Mouse (Mus musculus): ENCODE measurements around the gene Trit1.

Trit1 gene

DNA sequence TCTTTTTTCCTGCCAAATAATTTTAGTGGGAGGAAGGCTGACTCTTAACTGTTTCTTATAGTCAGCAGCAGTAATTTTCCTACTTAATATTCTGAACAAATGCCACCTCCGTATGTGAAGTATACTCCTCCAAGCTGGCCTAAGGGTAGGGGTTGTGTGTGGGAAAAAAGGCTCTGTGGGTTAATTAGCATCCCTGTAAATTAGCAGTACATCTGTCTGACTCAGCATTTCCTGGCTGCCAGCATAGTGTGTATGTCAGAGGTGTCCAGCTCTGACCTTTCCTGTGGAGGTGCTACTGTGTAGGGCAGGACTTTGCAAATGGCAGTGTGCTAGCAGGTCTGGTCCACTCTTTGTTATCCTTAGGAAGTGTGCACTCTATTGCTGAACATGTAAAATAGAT is 27.5 kb downstream of the Trit1 start:
- no peak for DNase-seq (ENCODE audit: extremely low spot score, low read depth, low spot score)

DNA sequence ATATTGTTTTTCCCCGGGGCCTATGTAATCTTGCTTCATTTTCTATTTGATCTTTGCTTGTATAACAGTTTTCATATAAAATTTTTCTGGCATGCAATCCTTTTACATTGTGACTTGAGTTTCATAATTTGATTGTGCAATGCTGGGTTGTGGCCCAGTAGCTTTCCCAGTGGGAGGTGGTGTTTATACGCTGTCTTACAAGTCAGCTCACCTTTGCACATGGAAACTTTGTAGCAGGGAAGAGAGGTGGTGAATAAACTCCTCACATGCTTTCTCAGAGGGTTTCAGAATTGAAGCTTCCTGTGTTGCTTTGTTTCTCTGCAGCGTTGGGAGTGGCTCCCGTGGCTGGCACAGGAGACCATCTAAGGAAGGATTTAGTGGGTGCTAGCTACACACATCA is 28.4 kb downstream of the Trit1 start:
- DNase-seq (ENCODE audit: extremely low spot score, low read depth, low spot score): no peak

DNA sequence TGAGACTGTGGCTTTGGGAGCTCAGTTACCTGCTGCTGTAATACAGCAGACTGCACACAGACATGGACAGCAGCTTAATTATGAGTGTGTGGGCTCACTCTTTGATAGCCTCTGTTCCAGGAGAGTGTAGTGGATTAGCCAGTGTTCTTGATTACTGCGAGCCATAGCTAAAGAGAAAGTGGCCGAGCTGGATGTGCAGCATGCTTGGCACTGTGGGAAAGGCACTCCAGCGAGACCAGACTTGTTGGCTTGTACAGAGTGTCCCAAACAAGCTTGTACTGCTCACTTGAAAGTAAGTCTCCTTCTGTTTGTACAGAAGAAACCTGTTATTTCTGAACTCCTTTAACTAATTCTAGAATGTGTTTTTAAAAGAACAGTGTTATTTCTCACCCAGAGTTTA is 29.9 kb downstream of the Trit1 start:
- peak; percentile 10 for DNase-seq (ENCODE audit: extremely low spot score, low read depth, low spot score)

DNA sequence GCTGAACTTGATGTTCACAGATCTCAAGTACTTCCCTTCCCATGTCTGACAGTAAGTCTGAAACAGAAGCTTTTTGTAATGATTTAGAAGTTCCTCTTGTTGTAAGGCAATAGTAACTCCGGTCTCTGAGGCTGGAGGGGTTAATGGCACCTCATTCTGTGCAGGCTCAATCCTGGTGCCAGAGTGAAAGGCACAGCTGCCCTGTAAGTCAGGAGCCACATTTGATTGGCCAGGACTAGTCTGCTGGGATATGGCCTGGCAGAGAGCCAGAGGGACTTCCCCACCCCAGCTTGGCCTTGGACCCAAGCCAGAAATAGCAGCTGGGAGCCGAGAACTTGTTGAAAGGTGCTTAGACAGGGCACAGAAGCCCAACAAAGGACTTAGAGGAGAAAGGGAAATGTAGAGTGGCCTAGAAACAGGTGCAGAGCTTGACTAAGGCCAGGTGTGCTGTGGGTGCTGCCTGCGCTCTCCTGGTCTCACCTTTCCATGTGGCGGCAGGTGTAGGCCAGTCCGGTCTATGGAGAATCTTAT is 34.3 kb downstream of the Trit1 start:
- DNase-seq (ENCODE audit: extremely low spot score, low read depth, low spot score): no peak

- no peak for DNase-seq (ENCODE audit: extremely low spot score, low read depth, low spot score)
Measured at GRCm38 (mm10) chr4:123053179-123053578, 36.8 kb downstream of the Trit1 start.

DNA sequence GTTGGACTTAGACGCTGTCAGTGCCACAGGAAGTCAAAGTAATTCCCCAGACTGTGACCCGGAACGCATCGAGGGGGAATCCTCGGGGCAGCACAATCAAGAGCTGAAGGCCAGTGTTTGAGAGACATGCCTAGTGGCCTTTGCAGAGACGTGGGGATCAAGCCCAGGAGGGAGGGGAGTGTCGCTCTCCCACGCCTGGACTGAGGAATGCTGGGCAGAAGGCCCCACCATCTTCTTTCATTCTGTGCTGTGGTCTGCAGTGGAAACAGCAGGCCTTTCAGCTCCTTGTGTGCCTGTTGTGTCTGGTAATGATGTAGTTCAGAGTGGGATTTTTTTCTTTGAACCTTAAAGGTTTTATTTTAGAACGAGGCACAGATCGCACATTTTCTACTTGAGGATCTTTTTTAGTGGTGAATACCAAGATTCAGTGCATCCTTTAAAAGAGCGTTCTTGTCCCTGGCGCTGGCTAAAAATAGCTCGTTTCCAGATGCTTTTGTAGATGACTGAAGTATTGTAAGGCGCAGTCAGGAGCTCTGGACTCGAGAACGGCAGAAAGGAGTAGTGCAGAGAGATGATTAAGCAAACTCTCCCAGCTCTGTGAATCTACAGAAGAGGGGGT is 37.9 kb downstream of the Trit1 start:
- no peak for DNase-seq (ENCODE audit: extremely low spot score, low read depth, low spot score)

GRCm38 (mm10) chr4:123056560-123057109 is 40.2 kb downstream of the Trit1 start:
- no peak for DNase-seq (ENCODE audit: extremely low spot score, low read depth, low spot score)

DNA sequence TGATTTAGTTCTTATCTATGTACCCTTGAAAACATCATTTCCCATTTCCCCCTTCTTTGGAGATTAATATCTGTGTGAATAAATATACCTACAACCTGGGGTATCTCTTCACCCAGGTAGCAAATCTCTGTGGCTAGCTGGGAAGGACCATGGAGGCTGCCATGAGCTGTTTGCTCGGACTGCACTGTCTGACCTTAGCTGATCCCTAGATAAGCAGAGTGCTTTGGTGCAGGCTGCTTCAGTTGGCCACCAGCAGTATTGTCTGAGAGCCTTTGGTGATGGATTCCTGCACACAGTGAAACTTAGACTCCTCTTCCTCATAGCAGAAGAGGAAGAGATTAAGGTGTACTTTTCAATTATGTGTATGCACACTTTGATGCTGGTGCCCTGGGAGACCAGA is 41.6 kb downstream of the Trit1 start:
- DNase-seq (ENCODE audit: extremely low spot score, low read depth, low spot score): no peak

- no peak for DNase-seq (ENCODE audit: extremely low spot score, low read depth, low spot score)
Measured at GRCm38 (mm10) chr4:123061744-123062143, 45.3 kb downstream of the Trit1 start.

GRCm38 (mm10) chr4:123068646-123069045 is 52.2 kb downstream of the Trit1 start:
- DNase-seq (ENCODE audit: extremely low spot score, low read depth, low spot score): no peak

GRCm38 (mm10) chr4:123071266-123071966 is 55.0 kb downstream of the Trit1 start:
- no peak for DNase-seq (ENCODE audit: extremely low spot score, low read depth, low spot score)

DNA sequence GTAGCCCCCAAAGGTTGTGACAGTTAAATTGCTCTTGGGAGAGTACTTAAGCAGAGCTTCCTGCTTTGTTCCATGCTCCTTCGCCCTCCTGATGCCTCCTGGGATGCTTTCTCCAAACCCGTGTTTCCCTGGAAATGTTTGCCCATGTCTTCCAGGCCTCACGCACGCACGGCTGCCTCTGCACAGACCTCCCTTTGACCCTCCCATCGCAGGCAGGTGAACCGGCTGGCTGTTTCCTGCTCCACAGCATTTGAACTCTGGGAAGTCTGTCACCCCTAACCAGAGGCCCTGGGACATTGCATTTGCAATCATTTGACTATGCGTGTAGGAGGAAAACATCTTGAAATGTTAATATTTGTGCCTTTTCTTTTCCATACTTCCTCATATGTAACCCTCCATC is 60.5 kb downstream of the Trit1 start:
- no peak for DNase-seq (ENCODE audit: extremely low spot score, low read depth, low spot score)

GRCm38 (mm10) chr4:123078231-123078630 is 61.8 kb downstream of the Trit1 start:
- no peak for DNase-seq (ENCODE audit: extremely low spot score, low read depth, low spot score)

GRCm38 (mm10) chr4:123080791-123081190 is 64.4 kb downstream of the Trit1 start:
- DNase-seq (ENCODE audit: extremely low spot score, low read depth, low spot score): no peak

GRCm38 (mm10) chr4:123082283-123083163 is 66.1 kb downstream of the Trit1 start:
- DNase-seq (ENCODE audit: extremely low spot score, low read depth, low spot score): peak; percentile 33

- no peak for DNase-seq (ENCODE audit: extremely low spot score, low read depth, low spot score)
Measured at GRCm38 (mm10) chr4:123083323-123083902, 67.0 kb downstream of the Trit1 start.

DNA sequence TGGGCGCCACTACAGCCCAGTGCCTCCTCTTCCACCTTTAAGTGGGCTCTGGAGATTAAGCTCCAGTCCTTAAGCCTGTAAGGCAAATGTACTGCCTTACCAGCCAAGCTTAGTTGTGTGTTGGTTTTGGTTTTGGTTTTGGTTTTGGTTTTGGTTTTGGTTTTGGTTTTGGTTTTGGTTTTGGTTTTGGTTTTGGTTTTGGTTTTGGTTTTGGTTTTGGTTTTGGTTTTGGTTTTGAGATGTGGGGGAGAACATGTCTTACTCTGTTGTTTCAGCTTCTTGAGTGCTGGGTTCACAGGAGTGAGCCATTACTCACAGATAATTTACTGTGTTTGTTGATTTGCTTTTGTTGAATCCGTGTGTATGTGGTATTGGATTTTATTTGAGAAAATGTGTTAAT is 68.9 kb downstream of the Trit1 start:
- DNase-seq (ENCODE audit: extremely low spot score, low read depth, low spot score): no peak

DNA sequence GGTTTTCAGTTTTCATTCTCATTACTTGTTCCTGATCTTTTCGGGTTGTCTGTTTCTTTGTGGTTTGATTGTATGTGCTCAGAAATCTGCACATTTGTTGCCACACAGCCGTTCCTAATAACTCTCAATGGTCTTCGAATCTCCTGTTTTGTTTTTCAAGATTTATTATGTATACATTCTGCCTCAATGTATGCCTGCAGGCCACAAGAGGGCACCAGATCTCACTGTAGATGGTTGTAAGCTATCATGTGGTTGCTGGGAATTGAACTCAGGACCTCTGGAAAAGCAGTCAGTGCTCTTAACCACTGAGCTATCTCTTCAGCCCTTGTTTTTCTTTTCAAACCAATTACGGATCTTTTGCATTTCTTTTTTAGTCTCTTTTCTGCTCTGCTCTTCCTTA is 70.0 kb downstream of the Trit1 start:
- no peak for DNase-seq (ENCODE audit: extremely low spot score, low read depth, low spot score)

GRCm38 (mm10) chr4:123092621-123093020 is 76.2 kb downstream of the Trit1 start:
- no peak for DNase-seq (ENCODE audit: extremely low spot score, low read depth, low spot score)

DNA sequence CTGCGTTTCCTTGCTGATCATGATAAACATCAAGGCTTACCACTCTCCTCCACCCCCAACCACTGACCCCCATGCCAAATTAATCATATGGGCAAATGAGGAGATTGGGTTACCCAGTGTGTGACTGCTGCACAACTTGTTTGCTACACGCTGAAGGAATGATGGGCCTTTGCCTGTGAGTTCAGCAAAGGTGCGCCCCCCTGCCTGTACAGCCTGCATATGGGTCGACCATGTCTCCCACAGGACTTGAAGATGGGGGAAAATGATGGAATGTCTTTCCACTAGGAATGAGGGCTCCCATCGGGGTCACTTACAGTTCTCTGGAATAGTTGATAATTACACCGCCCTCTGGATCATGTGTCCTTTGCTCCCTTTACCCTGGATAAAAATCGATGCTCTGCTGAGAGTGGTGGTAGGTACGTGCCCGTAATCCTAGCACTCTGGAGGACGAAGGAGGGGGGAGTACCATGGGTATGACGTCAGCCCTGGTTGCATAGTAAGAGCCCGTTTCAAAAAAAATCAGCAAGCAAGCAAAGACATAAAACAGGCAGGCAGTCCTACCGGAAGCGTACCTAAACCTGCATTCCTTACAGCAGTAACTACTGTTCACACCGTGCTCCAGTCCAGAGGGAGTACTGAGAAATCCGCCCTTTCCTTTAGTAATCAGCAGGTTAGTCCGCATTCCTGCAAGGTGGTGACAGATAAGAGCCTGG is 76.8 kb downstream of the Trit1 start:
- DNase-seq (ENCODE audit: extremely low spot score, low read depth, low spot score): no peak
